Mouse (Mus musculus): ENCODE results near the gene Acsl4. TPM values are rescaled to one million over a fixed set of nuclear protein-coding genes. Genes with fewer than 3 reads are reported as not detected.

Acsl4 gene
- total RNA-seq, 2 experiments from 2014 or later: 17.6 to 17.9 TPM

DNA sequence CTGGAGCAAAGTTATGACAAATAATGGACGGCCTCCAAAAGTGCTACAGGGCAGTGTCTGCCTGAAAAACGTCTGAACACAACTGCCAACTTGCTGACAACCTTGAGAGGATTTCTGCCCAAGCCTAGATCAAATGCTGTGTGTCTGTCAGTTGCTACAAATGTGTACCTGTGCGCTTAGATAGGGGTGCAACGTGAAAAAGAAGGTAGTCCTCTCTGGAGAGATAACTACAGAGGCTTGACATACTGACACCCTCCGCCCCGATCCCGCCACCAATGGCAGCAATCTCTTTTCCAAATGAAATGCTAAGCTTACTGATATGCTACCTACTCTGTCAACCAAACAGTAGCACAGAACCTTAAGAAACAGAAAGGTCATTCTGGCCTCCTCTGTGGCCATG lies 31.3 kb downstream of the Acsl4 start:
- DNase-seq (ENCODE audit: low spot score): no peak

DNA sequence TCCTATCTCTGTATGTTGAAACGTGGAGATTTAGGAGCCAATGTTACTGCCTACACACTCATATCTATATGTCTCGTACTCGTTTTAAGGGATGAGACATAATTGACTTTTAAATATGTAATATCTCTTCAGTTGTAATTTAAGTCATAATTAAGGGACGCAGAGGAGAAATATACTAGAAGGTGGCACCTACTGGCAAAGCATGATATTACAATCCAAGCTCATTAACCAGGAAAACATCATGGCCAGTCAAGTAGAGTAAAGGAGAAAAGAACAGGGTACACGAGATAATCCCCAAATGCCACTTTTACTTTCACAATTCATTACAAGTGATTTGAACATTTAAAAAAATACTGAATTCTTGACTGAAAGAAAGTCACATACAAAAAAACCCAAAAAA lies 31.9 kb downstream of the Acsl4 start:
- no peak for DNase-seq (ENCODE audit: low spot score)

DNA sequence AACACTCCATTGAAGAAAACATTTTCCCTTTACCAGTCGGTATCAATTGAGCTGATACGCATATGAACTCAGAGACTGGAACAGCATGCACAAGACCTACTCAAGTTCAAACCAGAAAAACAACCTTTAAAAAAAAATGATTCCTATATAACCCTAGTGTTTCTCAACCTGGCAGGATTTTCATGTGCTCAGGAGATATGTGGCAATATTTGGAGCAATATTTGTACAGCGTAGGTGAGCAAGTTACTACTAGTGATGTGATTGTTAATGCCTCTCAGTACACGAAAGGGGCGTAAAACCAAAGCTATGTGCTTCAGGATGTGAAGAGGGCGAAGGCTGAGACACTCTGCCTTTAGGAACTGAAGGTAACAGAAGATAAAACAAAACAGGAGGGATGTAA lies 54.1 kb downstream of the Acsl4 start:
- DNase-seq (ENCODE audit: low spot score): no peak

DNA sequence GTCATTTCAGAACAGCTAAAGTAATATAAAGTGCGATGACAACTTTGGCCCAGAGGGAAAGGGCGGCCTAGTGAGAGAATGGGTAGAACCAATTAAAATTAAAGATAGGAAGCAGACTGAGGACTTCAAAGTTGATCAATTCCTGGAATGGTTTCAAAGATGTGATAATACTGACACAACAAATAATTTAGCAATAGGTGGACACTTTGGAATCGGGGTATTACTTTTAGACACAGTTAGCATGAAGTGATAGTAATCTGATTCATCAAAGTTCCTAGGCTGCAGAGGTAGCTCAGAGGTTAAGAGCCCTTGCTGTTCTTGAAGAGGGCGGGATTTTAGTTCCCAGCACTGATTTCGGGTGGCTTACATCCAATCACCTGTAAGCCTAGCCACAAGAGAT lies 54.8 kb downstream of the Acsl4 start:
- DNase-seq (ENCODE audit: low spot score): no peak

DNA sequence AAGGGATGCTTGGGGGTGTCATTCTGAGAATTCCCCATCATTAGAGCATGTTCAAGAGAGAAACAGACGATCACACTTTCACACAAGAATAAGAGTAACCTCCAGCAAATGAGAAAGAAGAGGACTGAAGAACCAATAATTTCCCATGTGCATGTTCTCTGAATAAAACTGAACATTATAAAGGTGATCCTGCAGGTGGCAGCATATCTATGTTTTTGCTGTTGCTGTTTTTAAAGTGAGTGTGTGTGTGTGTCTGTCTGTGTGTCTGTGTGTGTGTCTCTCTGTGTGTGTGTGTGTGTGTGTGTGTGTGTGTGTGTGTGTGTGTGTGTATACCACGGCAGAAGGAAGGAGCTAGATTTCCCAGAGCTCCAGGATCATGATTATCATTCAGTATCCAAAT lies 64.6 kb downstream of the Acsl4 start:
- no peak for DNase-seq (ENCODE audit: low spot score)

DNA sequence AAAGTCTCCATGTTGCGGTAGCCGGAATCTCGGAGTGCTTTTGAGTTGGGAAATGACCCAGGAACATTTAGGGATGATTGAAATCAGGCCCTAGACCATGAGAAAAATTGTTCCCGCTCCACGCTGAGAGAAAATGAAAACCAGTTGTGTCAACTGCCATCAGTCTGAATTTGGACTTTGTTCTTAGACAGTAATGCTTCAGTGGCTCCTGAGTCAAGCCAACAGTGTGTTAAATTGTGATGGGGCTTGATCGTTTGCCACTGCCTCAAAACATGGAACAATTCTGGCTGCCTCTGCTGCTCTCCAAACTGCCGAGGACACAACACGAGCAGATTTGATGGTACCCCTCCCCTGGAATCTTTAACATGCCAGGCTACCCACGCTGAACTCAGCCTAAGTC lies 74.2 kb downstream of the Acsl4 start:
- no peak for DNase-seq (ENCODE audit: low spot score)

DNA sequence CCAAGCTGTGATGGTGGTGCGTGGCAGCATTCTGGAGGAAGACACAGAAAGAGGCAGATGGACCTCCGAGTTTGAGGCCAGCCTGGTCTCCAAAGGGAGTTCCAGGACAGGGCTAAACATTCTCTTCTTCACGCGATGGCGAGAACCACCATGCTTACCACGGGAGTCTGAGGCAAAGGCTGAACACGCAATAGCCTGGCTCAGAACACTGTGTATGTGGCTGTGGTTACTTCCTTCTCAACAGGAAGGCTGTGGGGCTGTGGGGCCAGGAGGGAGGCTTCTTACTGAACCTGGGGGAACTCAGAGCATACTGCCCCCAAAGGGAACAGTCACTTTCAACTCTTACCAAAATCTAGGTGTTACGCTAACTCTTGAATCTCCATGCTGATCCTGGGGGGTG lies 75.1 kb downstream of the Acsl4 start:
- DNase-seq (ENCODE audit: low spot score): no peak

DNA sequence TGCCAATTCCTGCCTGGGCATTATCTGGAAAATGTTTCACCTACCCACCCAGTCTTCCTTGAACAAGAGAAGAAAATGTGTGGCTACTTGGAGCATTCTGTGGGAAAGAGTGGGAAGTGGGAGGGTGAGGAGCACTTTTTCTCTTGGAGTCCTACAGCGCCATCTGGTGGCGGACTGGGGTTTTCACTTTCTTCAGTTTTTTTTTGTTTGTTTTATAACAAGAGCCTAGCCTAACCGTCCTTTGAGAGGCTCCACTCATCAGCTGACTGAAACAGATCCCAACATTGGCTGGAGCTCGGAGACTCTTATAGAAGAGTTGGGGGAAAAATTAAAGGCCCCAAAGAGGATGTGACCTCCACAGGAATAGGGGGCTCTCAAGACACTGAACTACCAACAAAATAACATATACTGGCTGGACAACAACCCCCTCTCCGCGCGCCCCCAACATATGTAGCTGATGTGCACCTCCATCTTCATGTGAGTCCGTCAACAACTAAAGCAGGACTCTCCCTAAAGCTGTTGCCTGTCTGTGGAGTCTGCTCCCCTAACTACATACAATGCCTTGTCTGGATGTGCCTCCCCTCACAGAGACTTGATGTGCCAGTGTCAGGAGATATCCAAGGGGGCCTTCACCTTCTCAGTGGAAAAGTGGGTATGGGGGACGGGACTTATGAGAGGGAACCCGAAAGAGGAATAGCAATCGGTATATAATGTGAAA lies 75.9 kb downstream of the Acsl4 start:
- peak; percentile 55 for DNase-seq (ENCODE audit: low spot score)

DNA sequence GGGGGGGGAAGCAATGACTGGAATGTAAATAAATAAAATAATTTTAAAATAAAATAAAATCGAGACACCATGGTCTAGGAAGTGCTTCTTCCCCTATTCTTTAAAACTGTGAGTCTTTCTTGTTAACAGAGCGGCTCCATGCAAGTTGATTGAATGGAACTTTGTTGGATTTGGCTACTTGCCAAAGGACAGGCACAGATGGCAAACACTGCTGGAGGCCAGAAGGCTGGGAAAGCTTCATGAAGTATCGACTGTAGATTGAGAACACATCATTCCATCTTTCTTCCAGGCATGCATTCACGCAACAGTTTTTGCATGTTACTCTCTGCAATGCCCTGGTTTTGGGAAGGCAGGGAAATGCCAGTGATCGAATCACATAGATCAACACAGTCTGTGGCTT lies 79.9 kb downstream of the Acsl4 start:
- DNase-seq (ENCODE audit: low spot score): no peak

DNA sequence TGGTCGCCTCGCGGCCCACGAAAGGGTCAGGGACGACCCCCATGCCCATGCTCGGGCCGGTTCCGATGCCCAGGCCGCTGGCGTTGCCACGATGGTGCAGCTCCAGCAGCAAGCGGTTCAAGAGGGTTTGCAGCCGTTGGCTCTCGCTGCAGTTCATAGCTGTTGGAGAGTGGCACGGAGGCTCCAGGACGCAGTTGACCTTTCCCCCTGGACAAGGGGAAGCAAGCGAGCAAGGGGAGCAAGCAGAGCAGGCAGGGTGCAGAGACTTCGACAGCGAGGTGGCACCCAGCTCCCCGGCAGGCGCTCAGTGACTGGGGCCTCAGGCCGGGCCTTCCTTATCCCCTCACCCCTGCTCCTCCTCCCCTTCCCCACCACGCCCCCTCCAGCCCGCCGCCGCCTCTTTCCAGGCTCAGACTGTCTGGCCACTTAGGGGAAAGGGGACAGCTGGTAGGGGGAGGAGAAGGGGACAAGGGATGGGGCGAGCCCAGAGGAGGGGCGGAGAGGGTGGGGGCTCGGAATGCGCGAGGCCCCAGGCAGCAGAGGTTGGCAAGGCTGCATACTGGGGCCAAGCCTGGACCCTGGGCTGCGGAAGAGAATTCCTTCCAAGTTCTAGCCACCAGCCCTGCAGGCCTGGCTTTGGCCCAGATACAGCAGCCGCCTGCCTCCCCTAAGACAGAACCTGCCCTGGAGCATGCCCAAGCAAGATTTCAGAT lies 84.3 kb downstream of the Acsl4 start, which contains the start of gene Kcne1l:
Gene Kcne1l (minus strand): TSS at position 426 of the 713 bp plus-strand sequence.
- DNase-seq (ENCODE audit: low spot score): no peak

DNA sequence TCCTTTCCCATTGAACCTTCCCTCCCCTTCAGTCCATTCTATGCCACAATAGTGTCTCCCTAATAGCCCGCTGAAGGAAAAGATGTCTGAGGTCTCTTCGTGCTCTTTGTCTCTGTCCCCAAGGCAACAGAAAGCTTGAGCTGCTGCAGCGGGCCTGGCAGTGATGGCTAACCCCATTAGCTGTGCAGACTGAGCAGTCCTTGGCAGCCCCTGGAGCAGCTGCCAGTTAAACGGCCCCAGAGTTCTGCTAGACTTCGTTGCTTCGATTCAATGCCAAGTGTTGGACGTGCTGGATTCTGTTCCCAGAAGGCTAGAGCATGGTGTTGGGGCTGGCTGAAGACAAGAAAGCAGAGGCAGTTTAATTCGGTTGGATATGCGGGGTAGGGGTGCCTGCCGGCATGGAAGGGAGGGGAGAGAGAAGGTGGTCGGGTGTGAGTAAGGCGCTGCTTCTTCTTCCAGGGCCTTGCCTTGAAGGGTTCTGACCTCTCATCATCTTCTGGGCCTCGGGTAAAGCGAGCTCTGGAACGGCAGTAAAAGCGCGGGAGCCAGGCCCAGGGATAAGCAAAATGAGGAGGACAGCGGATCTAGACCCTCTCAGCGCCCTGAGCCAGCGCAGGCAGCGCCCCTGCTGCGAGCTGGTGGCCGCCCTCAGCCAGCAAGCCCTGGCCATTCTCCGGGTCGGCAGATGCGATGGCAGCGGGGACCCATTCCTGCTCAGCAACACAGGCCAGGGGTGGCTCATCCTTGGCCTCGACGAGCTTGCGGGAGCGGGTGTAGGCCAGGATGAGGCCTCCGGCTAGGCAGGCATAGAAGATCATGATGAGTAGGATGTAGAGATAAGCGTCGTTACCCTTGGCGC lies 85.1 kb downstream of the Acsl4 start:
- no peak for DNase-seq (ENCODE audit: low spot score)

DNA sequence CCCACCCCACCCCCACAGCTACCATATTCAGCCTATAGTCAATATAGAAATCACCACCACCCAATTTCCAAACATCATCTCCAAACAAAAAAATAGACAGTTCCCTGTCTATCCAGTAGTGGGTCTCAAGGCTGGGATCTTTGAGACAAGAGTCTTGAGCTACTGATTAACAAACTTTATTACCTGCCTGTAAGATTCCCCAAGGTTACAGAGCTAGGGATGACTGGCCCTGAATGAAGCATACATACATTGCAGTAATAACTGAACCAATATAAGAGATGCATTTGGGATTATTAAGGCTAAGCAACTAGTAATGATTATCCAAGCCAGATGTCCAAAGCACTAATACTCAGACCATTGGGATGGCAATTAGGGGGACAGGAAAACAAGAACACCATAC lies 85.7 kb downstream of the Acsl4 start:
- no peak for DNase-seq (ENCODE audit: low spot score)

DNA sequence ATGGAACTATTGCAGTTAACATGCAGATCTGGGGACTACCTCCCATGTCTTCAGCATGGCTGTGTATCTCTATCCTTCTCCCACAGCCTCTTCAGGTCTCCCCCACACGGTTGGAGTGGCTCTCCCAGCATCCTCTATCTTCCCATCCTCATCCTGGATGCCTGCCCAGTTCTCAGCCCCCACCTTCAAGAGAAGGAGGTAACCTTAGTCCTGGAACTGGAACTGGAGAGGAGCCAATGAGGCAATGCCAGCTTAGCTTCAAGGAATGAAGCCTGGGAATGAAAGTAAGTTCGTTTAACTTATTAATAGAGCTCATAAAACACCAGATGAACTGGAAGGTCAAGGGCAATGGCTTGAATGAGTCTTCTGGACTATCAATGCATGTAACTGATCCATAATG lies 86.9 kb downstream of the Acsl4 start:
- DNase-seq (ENCODE audit: low spot score): no peak

DNA sequence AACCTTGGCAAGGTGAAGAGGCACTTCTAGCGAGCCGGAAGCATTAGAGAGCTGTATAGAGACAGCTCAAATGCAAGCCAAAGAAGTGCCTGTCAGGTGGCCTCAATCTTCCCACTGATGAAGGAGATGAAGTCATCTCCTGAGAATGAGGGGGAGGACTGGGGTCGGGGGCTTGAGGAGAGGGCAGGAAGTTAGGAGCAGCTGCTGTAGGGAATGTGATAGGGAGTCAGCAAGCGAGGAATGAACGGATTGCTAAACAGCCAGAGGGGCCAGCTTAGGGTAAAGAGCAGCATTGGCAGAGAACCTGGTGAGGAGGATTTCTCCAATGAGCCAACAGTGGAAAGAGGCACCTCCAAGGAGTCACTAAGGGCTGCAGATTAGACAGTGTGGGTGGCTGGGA lies 104.4 kb downstream of the Acsl4 start:
- DNase-seq (ENCODE audit: low spot score): no peak

DNA sequence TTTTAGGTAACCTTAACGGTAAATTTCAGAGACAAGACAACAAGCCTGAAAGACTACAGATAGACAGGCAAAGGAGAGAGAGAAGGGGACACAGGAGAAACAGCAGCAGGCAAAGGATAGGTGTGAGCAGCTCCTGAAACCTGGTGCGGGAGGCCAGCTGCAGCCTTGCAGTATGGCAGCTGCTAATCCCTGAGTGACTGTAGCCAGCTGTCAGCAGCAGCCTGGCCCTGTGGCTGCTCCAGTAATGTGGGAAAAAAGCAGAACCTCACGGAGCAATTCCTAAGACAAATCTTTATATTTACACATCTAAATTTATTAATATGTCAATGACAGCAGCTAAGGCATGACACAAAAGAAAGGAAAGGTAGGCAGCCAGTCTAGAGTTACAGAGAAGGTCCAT lies 113.8 kb downstream of the Acsl4 start:
- DNase-seq (ENCODE audit: low spot score): no peak

DNA sequence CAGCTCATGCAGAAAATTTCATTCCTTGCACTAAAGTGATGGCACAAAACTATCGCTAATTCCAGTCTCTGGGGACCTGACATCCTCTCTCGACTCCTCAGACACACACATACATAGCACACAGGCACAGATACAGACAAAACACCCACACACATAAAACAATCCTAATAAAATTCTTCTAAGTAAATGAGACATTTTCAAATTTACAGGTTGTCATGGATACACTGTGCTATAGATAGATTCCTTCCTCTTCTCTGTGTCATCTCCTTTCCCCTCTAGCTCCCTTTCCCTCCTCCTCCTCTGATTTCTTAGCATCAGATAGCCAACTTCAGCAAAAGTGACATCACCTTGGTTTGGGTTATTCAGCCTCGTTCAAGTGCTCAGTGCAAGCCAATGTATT lies 114.3 kb downstream of the Acsl4 start:
- no peak for DNase-seq (ENCODE audit: low spot score)

Other genes with a start within 250 kb of the Acsl4 start
- not detected for gene Gucy2f, start 193.6 kb downstream of the Acsl4 start, total RNA-seq (2021)
- 1 to 10 TPM; 3.4 to 4.2 TPM for gene Nxt2, start 163.8 kb downstream of the Acsl4 start, total RNA-seq (2021)
- gene Kcne1l, start 84.2 kb downstream of the Acsl4 start, total RNA-seq (2021): under 1 TPM in 1 of 2 experiments, not detected in 1; 0.33 TPM